Mouse (Mus musculus) thymus, postnatal 4 days (tissue): Measurements from ENCODE around the gene Pnma1.
A peak's percentile ranks its signal among the peaks of the same experiment; 100 is the strongest.

Experiments
- DNase-seq: peaks from one replicate; pipeline ENCODE4 v3.0.0; 2021

Gene Pnma1

GRCm38 (mm10) chr12:84152352-84153190, 4.3 kb upstream of the Pnma1 start:
- DNase-seq, result no peak

- no peak for DNase-seq
These were observed 3.6 kb upstream of the Pnma1 start for GRCm38 (mm10) chr12:84151911-84152310.

GRCm38 (mm10) chr12:84150976-84151375, 2.7 kb upstream of the Pnma1 start:
- no peak for DNase-seq

GRCm38 (mm10) chr12:84149971-84150370, 1.7 kb upstream of the Pnma1 start:
- no peak for DNase-seq

- no peak for DNase-seq
These were observed 328 bp upstream of the Pnma1 start for GRCm38 (mm10) chr12:84148622-84149012.

GRCm38 (mm10) chr12:84142281-84143050, 5.8 kb downstream of the Pnma1 start:
- DNase-seq, result no peak

- no peak for DNase-seq
These were observed 7.0 kb downstream of the Pnma1 start for GRCm38 (mm10) chr12:84141271-84141670.

GRCm38 (mm10) chr12:84140135-84140534, 8.2 kb downstream of the Pnma1 start:
- no peak for DNase-seq

GRCm38 (mm10) chr12:84137131-84137530, 11.2 kb downstream of the Pnma1 start:
- DNase-seq, result no peak

GRCm38 (mm10) chr12:84132265-84132664, 16.0 kb downstream of the Pnma1 start:
- peak; percentile 77 for DNase-seq

GRCm38 (mm10) chr12:84129931-84130330, 18.4 kb downstream of the Pnma1 start:
- no peak for DNase-seq

GRCm38 (mm10) chr12:84128576-84128975, 19.7 kb downstream of the Pnma1 start:
- DNase-seq, result no peak

GRCm38 (mm10) chr12:84126899-84127298, 21.4 kb downstream of the Pnma1 start:
- no peak for DNase-seq

- no peak for DNase-seq
These were observed 22.4 kb downstream of the Pnma1 start for GRCm38 (mm10) chr12:84125892-84126291.

- no peak for DNase-seq
These were observed 28.7 kb downstream of the Pnma1 start for GRCm38 (mm10) chr12:84119584-84119983.

- DNase-seq, result peak; percentile 89
These were observed 33.9 kb downstream of the Pnma1 start, which contains the start of gene Dnal1 for GRCm38 (mm10) chr12:84114153-84114994. Gene Dnal1, plus strand, starts transcription at chr12:84114366.

GRCm38 (mm10) chr12:84113676-84114075, 34.6 kb downstream of the Pnma1 start:
- no peak for DNase-seq

- no peak for DNase-seq
These were observed 37.5 kb downstream of the Pnma1 start for GRCm38 (mm10) chr12:84110814-84111213.

GRCm38 (mm10) chr12:84109924-84110323, 38.4 kb downstream of the Pnma1 start:
- no peak for DNase-seq

GRCm38 (mm10) chr12:84107692-84108091, 40.6 kb downstream of the Pnma1 start:
- no peak for DNase-seq

GRCm38 (mm10) chr12:84107012-84107411, 41.3 kb downstream of the Pnma1 start:
- no peak for DNase-seq

- DNase-seq, result no peak
These were observed 46.8 kb downstream of the Pnma1 start for GRCm38 (mm10) chr12:84101493-84101845.
